Mouse (Mus musculus): ENCODE results near the gene Zbtb18. TPM values are rescaled to one million over a fixed set of nuclear protein-coding genes. Genes with fewer than 3 reads are reported as not detected.

Gene Zbtb18
- total and polyA plus RNA-seq, 2 experiments from 2014 or later, result 3.5 to 56.7 TPM

DNA sequence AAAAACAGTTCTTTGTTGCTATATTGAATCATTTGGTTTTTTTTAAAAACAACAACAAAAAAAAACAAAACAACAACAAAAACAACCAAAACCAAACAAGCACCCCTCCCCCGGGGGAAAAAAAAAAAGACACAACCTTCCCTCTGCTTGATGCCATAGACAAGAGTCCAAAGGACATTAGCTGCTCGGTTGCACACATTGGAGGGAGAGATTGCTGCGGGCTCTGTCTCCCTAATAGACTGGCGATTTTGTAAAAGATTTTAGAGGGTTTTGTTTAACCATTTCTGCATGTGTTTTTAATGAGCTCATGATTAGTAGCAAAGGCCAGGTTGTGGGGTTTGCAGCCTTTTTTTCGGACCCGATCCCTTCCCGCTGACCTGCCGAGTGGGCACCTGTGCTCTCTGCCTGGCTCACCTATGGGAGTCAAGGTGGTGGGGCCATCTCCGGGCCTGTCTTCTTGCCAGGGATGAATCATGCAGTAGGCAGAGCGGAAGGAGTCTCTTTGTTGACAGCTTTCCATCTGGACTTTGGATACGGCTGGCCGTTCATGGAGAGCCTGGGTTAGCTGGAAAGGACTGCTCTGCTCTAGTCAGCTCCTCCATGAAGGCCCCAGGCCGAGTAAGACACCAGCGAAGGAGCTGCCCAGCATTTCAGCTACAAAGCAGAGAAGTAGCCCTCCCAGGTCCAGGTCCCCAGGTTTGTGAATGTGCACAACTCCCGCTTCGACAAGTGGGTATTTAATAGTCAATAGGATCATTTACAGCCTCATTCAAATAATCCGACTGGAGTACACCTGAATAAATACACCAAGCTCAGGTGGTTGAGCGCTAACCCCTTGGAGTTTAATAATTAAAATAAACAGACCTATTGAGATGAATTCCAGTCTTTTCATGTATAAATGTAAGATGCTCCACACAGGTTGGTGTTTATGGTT, 16.6 kb downstream of the Zbtb18 start:
- Histone ChIP-seq H3K27me3 (ENCODE audit: insufficient read depth, low read length) (no peaks in the 10 kb centered on the region), H3K27ac (ENCODE audit: low read depth, low read length) (no peak overlapping the region), H3K4me3 (ENCODE audit: low read depth, low read length) (no peak overlapping the region), H3K4me2 (ENCODE audit: low read depth, low read length, poor library complexity, severe bottlenecking) (no peak overlapping the region), H3K4me1 (ENCODE audit: insufficient read depth, low read length) (no peaks in the 10 kb centered on the region), H3K9ac (replicated peaks; ENCODE audit: low read length, poor library complexity, severe bottlenecking) (no peak overlapping the region), H3K36me3 (ENCODE audit: insufficient read depth, low read length) (no peaks in the 10 kb centered on the region), H3K9me3 (ENCODE audit: low read length) (no peaks in the 10 kb centered on the region)
- no peak for TF ChIP-seq CTCF (IDR thresholded peaks at IDR 0.05)
- ATAC-seq (ENCODE audit: low FRiP score) (no peak; the same call in 1 of the 2 replicates), DNase-seq (ENCODE audit: low spot score) (peak; percentile 66)
- 70% methylated on average over 18 of the region's 18 CpGs for WGBS

GRCm38 (mm10) chr1:177459536-177459935, 17.4 kb downstream of the Zbtb18 start:
- Histone ChIP-seq H3K4me3 (ENCODE audit: low read depth, low read length) (no peak overlapping the region), H3K4me2 (ENCODE audit: low read depth, low read length, poor library complexity, severe bottlenecking) (no peak overlapping the region), H3K36me3 (ENCODE audit: insufficient read depth, low read length) (no peaks in the 10 kb centered on the region), H3K9ac (replicated peaks; ENCODE audit: low read length, poor library complexity, severe bottlenecking) (no peak overlapping the region), H3K27me3 (ENCODE audit: insufficient read depth, low read length) (no peaks in the 10 kb centered on the region), H3K4me1 (ENCODE audit: insufficient read depth, low read length) (no peaks in the 10 kb centered on the region), H3K27ac (ENCODE audit: low read depth, low read length) (no peak overlapping the region), H3K9me3 (ENCODE audit: low read length) (no peaks in the 10 kb centered on the region)
- DNase-seq (ENCODE audit: low spot score) (no peak), ATAC-seq (ENCODE audit: low FRiP score) (no peak)
- TF ChIP-seq CTCF (IDR thresholded peaks at IDR 0.05), result no peak
- 52% methylated on average over 2 of the region's 2 CpGs for WGBS

GRCm38 (mm10) chr1:177467150-177467549, 25.0 kb downstream of the Zbtb18 start:
- TF ChIP-seq CTCF (IDR thresholded peaks at IDR 0.05), result no peak
- H3K27ac ChIP-seq (ENCODE audit: low read depth, low read length), result no peak overlapping the region
- no peaks in the 10 kb centered on the region for H3K4me1 ChIP-seq (ENCODE audit: insufficient read depth, low read length)
- H3K4me3 ChIP-seq (ENCODE audit: low read depth, low read length), result no peak overlapping the region
- H3K27me3 ChIP-seq (ENCODE audit: insufficient read depth, low read length), result no peaks in the 10 kb centered on the region
- no peaks in the 10 kb centered on the region for H3K36me3 ChIP-seq (ENCODE audit: insufficient read depth, low read length)
- no peak overlapping the region for H3K9ac ChIP-seq (replicated peaks; ENCODE audit: low read length, poor library complexity, severe bottlenecking)
- DNase-seq (ENCODE audit: low spot score) (no peak), ATAC-seq (ENCODE audit: low FRiP score) (no peak)
- 70% methylated on average over 8 of the region's 8 CpGs for WGBS
- H3K4me2 ChIP-seq (ENCODE audit: low read depth, low read length, poor library complexity, severe bottlenecking), result no peak overlapping the region
- H3K9me3 ChIP-seq (ENCODE audit: low read length), result no peaks in the 10 kb centered on the region

DNA sequence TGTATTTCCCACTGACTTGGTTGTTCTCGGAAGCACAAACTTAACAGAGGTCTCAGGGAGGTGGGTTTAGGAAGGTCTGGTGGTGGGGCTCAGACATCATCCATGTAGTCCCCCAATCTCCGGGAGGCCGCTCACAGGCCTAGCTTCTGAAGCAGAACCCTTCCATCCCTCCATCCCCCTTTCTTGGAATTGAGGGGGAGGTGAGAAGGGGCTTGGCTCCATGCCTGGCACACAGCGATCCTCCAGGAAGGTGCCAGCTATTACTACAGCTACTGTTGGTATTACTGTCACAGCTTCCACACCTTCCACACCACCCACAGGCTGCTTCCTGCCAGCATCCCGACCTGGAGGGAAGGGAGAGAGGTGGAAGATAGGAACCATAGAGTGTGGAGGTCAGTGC, 26.3 kb downstream of the Zbtb18 start:
- 87% methylated on average over 5 of the region's 5 CpGs for WGBS
- DNase-seq (ENCODE audit: low spot score) (no peak), ATAC-seq (ENCODE audit: low FRiP score) (no peak)

DNA sequence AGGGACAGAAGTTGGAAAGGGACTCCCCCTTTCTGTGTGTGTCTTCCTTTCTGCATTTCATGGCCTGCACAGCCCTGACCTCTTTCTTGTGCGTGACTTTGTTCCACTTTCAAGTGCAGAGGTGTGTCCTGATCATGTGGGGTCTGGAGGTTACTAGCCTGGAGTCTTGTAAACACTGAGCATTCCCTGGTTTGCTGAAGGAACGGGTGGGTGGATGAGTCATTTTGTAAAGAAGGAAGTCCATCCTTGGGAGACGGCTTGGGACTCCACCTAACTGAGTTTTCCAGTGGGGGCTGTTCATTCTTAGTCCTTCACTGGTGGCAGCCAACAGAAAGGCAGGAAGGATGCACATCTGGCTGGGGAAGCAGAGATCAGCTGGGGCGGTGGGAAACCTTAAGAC, 27.9 kb downstream of the Zbtb18 start:
- H3K4me2 ChIP-seq (ENCODE audit: low read depth, low read length, poor library complexity, severe bottlenecking), result no peak overlapping the region
- no peaks in the 10 kb centered on the region for H3K9me3 ChIP-seq (ENCODE audit: low read length)
- H3K27ac ChIP-seq (ENCODE audit: low read depth, low read length), result no peak overlapping the region
- H3K4me1 ChIP-seq (ENCODE audit: insufficient read depth, low read length), result no peaks in the 10 kb centered on the region
- H3K9ac ChIP-seq (replicated peaks; ENCODE audit: low read length, poor library complexity, severe bottlenecking), result no peak overlapping the region
- ATAC-seq (ENCODE audit: low FRiP score) (no peak), DNase-seq (ENCODE audit: low spot score) (no peak)
- H3K4me3 ChIP-seq (ENCODE audit: low read depth, low read length), result no peak overlapping the region
- no peaks in the 10 kb centered on the region for H3K36me3 ChIP-seq (ENCODE audit: insufficient read depth, low read length)
- H3K27me3 ChIP-seq (ENCODE audit: insufficient read depth, low read length), result no peaks in the 10 kb centered on the region
- no peak for TF ChIP-seq CTCF (IDR thresholded peaks at IDR 0.05)
- 89% methylated on average over 4 of the region's 4 CpGs for WGBS

More for the DNA sequence above, 26.3 kb downstream of the Zbtb18 start:
- TF ChIP-seq CTCF (IDR thresholded peaks at IDR 0.05), result no peak
- no peaks in the 10 kb centered on the region for H3K9me3 ChIP-seq (ENCODE audit: low read length)
- H3K27ac ChIP-seq (ENCODE audit: low read depth, low read length), result no peak overlapping the region
- no peak overlapping the region for H3K4me3 ChIP-seq (ENCODE audit: low read depth, low read length)
- no peak overlapping the region for H3K4me2 ChIP-seq (ENCODE audit: low read depth, low read length, poor library complexity, severe bottlenecking)
- no peaks in the 10 kb centered on the region for H3K36me3 ChIP-seq (ENCODE audit: insufficient read depth, low read length)
- no peaks in the 10 kb centered on the region for H3K27me3 ChIP-seq (ENCODE audit: insufficient read depth, low read length)
- no peaks in the 10 kb centered on the region for H3K4me1 ChIP-seq (ENCODE audit: insufficient read depth, low read length)
- H3K9ac ChIP-seq (replicated peaks; ENCODE audit: low read length, poor library complexity, severe bottlenecking), result no peak overlapping the region

DNA sequence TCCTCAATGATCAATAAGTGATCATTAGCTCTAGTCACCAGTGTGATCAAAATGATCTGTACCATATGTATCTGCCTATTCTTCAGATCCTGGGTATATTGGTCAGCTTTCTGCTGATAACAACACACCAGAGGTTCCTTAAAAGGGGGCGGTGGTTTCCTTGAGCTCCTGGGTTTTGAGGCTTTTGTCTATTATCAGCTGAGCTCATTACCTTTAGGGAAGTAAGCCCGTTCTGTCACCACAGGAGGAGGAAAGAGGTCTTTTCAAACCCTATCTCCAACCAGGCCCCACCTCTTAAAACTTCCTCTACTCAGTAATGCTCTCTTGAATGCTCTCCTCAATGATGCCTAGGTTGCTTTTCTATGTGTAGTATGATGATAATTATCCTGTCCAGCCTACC, 28.8 kb downstream of the Zbtb18 start:
- Histone ChIP-seq H3K27me3 (ENCODE audit: insufficient read depth, low read length) (no peaks in the 10 kb centered on the region), H3K4me2 (ENCODE audit: low read depth, low read length, poor library complexity, severe bottlenecking) (no peak overlapping the region), H3K4me1 (ENCODE audit: insufficient read depth, low read length) (no peaks in the 10 kb centered on the region), H3K9ac (replicated peaks; ENCODE audit: low read length, poor library complexity, severe bottlenecking) (no peak overlapping the region), H3K9me3 (ENCODE audit: low read length) (no peaks in the 10 kb centered on the region), H3K36me3 (ENCODE audit: insufficient read depth, low read length) (no peaks in the 10 kb centered on the region), H3K27ac (ENCODE audit: low read depth, low read length) (no peak overlapping the region), H3K4me3 (ENCODE audit: low read depth, low read length) (no peak overlapping the region)
- WGBS, result 89% methylated on average over 2 of the region's 2 CpGs
- no peak for ATAC-seq (ENCODE audit: low FRiP score)
- DNase-seq (ENCODE audit: low spot score), result no peak
- TF ChIP-seq CTCF (IDR thresholded peaks at IDR 0.05), result no peak

Data from midbrain, postnatal 0 days (tissue).